Mouse (Mus musculus) liver, adult (tissue): ENCODE data around the gene Gbx2.

Source experiments
- GATA4 ChIP-seq: IDR thresholded peaks from 2 replicates; pipeline ENCODE4 v1.6.1; 2014; ENCODE audit warnings: mild to moderate bottlenecking, low read length; ENCODE audit not compliant: insufficient replicate concordance

The Gbx2 gene

DNA sequence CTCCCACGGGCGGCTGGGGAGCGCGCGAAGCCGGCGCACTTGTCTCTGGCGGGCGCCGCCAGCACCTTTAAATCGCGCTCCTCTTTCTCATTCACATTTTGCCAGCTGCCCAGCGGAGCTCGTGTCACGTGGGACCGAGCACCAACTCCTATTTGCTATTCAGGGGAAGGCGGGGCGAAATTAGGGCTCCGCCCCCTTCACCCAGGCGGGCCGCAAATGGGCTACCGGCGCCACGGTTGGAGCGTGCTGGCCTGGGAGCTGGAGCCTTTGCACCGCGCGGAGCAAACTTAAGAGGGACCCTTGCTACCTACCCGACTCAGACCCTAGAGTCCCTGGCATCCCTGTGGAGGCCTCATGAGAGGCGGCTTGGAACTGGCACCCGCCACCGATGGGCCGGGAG lies at the start of gene Gbx2:
Gene Gbx2 (minus strand): TSS at position 60 of the 400 bp plus-strand sequence.
- TF ChIP-seq GATA4: no peak

DNA sequence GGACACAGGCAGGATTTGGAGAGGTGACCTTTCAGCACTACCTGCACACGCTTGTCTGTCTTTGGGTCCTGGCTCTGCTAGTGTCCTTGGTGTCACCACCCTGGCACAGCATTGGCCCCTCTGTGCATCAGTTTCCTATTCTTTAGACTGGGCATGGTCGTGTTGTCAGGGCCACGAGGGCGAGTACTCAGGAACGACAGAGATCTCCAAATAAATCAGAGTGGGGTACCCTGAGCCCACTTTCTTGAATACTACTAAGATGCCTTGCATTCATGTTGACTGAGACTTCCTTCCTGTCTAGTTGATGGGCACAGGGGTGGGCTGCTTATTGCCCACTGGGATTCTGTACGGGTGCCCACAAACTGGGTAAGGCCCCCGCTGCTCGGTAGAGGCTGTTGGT lies 46.3 kb upstream of the Gbx2 start:
- no peak for TF ChIP-seq GATA4

DNA sequence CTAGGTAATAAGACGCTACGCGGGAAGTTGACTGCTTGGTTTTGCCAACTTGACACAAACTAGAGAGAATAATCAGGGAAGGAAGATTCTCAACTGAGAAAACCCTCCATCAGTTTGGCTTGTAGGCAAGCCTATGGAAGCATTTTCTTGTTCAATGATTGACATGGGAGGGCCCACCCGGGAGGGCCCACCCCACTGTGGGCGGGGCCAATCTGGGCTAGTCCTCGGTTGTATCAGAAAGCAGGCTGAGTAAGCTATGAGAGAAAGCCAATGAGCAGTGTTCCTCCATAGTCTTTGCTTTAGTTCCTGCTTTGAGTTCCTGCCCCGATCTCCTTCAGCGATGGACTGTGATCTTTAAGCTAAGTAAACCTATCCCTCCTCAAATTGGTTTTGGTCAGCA lies 45.4 kb upstream of the Gbx2 start:
- TF ChIP-seq GATA4: no peak

DNA sequence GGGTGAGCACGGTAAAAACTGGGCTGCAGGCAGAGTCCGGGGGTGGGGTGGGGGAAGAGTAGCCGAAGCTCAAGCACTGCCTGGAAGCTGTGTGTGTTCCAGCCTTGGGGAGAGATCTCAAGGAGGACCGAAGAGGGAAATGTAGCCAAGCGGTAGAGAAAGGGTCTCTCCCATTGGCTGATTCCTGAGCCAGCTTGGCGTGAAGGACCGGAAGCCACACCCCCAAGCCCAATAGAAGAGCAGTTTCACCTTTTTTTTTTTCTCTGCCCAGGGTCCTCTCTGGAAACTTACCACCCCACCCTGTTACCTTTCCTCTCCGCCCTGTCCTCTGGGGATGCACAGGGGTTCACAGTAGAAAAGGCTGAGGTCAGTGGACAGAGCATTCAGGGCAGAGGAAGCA lies 43.6 kb upstream of the Gbx2 start:
- TF ChIP-seq GATA4: no peak

DNA sequence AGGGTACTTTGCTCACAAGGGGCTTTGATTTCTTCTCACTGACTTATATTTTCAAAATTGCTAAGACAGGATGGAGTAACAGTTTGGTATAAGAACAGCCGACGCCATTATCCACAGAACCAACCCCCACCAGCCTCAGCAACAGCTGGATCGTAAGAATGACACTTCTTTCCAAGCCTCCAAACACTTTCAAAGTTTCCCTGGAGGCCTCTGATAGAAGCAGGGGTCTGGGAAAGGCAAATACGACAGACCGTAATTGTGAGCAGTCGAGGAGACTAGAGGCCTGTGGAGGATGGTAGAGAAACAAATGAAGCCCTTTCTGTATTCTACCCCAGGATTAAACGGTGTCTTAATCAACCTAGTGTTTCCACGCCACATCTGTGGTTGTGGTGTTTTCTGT lies 40.9 kb upstream of the Gbx2 start:
- no peak for TF ChIP-seq GATA4

DNA sequence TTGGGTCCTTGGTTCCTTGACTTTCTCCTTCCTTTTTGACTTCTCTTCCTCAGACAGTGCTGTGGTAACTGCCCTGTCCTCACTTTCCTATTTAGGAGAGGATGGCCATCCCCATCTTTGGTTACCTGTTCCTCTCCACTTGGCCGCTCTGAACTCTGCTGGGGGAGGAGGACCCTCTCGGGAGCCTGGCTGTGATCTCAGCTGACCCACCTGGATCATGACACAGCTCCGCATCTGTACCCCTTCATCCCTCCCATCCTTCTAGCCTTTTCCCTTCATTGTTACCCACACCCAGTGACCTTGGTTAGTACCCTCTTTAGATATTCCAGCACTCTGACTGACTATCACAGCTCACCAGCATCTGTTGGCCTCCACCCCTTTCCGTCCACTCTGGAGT lies 38.7 kb upstream of the Gbx2 start:
- no peak for TF ChIP-seq GATA4

DNA sequence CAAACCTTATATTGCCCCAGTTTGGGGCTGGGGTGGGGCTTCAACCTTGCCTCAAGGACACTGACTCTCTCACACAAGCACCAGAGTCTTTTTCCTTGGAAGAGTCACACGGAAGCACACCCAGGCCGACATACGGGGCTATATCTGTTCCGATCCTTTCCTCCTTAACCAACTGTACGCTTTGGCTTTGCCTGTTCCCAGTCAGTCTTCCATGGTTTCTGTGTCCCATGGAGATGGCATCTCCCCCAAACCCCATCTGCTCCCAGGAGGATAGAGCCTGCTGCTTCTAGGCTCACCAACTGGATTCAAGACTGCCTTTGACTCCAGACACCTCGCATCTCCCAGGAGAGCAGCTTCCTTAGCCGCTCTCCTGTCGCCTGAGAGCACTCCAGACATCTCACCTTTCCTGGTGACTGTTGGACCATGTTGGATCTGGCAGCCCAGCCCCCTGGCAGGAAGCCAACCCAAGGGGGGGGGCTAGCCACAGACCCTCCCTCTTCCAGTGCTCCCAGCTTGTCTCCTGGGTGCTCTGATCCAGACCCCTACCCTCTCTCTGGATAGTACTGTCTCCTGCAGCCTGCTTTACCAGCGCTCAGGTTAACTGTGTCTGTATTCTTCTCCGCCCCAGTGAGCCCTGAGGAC lies 38.2 kb upstream of the Gbx2 start:
- no peak for TF ChIP-seq GATA4

DNA sequence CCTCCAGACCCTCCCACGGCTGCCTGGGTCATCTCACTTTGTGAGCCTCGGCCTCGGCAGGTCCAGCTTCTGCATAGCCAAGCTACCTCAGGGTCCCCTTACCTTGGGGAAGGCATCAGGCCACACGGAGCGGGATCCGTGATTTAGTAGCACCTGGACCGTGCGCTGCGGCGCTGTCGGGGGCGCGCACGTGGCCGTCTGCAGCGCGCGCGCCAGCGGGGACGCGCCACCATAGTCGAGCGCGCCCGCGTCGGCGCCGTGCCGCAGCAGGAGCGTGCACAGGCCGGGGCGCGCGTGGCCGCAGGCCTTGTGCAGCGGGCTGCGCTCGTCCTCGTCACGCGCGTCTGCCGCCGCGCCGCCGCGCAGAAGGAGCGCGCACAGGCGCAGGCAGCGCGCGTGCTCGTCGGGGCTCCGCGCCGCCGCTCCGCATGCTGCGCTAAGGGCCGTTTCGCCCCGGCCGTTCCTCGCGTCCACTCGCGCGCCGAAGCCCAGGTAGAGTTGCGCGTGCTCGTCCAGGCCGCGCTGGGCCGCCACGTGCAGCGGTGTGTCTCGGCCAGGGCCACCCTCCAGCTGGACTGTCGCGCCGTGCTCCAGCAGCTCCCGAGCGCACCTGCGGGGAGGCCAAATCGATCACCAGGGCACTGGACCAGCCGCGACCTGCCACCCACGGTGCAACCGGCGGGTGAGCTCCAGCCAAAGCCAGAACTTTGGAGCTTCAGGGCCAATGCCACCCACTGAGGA lies 37.3 kb upstream of the Gbx2 start:
- TF ChIP-seq GATA4: no peak

DNA sequence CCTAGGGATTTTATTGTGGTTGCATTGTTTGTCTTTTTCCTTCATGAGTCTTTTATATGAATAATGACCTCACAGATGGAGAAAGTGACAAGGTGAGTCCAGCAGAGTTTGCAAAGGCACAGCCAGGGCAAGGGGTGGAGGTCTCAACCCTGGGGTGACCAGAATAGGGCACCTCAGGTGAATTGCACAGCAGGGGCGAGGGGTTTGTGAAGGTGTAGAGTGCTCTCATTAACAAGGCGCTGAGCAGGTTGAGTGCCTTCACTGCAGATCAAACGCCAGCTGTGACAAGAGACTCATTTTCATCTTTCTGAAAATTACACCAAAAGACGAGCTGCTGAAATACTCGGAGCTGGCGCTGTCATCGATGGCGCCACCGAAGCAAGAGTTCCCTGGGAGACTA lies 36.6 kb upstream of the Gbx2 start:
- no peak for TF ChIP-seq GATA4

DNA sequence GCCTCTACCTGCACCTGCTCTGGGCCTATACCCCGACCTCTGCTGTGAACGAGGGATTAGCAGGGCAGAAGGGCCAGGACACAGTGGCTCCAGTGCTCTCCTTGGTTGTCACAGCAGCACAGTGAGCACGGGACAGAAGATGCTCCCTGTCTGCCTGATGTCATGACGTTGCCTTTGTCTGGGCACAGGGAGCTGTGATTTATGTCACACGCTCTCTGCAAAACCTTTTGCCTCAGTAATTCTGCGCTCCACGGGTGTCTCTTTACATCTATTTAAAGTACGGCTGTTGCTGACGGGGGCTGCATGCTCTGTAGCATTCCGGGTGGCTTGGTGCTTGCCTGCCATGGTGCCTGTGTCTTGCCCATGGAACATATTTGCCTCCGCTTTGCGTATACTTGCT lies 33.4 kb upstream of the Gbx2 start:
- TF ChIP-seq GATA4: no peak

DNA sequence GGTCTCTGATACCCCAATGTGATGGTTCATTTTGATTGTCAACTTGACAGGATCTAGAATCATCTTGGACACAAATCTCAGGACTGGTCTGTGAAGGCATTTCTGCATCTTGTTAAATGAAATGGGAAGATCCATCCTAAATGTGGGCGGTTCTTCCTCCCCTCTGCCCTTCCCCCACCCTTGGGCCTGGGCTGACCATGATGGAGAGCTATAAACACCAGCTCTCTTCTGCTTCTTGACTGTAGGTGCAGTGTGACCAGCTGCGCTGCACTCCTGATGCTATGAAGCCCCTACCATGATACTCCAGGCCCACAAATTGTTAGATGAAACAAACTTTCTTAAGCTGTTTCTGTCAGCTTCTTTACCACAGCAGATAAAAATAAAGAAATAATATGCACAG lies 32.3 kb upstream of the Gbx2 start:
- TF ChIP-seq GATA4: no peak

DNA sequence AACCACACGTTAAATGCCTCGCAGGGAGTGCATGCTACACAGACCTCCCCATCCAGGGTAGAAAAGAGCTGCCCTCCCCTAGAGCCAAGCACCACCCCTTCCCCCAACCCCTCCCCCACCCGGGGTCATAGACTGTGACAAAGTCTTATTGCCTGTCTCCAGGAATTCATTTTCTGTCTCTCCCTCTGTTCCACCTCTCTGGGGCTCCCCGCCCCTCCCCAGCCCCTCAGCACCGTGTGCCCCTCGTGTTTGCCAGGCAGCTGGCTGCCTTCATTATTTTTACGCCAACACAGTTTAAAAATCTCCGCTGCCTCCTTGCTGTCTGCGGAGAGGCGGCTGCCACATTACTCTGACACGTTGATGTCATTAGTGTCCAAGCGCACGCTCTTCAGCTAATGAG lies 31.1 kb upstream of the Gbx2 start:
- TF ChIP-seq GATA4: no peak

DNA sequence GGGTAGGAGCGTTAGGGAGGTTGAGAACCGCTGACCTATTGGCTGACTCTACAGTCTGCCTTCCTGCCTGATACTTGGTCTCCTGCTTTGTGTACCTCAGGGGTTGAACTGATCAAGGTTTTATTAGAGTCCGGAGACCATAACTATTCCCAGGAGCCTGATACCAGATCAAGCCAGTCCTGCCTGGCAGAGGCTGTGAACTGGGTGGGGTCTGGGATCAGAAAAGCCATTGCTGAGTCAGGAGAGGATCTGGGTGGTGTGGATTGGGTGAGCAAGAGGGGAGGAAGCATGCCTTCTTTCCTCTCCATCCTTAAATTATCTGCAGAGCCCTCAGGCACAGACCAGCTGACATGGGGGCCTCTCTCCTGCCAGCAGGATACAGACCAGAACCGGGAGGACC lies 28.4 kb upstream of the Gbx2 start:
- TF ChIP-seq GATA4: no peak

DNA sequence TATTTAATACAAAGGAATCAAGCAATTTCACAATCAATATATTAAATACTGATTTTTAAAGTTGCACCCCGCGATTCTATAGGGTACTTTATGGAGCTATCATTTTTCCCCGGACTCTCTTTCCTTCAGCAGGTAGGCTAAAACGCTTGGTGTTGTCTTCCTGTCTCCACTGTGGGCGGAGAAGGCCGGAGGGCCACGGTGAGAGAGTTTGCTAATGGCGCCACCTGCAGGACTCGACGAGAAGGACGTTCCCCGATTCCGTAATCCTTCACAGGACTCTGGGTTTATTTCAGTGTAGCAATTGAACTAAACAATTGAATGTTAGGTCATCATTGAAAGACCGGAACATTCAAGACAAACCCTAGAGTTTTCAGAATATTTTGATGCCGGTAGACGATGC lies 12.2 kb upstream of the Gbx2 start:
- no peak for TF ChIP-seq GATA4

DNA sequence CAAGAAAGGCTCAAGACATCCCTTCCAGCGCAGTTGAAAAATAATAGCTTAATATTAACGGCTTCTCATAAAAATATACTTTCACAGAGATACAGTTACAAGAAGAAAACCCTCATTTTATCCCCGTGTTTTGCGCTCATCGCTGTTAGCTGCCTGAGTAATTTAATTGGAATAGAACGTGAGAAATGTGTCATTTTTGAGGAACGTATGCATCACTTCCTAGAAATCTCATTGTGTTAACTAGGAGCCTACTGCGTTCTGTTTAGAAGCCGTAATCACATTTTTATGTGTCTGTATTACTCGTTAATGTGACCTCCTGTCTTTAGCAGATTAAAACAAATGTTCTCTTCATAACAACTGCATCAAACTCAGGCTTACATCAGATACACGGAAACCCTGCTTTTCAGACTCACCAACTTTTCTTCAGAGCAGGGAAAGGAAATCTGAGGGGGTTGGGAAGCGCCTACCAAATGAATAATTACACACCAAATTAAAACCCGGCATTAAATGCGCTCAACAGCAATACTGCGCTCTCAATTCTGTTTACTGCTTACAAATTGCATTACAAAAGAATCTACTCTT lies 11.5 kb upstream of the Gbx2 start:
- no peak for TF ChIP-seq GATA4

DNA sequence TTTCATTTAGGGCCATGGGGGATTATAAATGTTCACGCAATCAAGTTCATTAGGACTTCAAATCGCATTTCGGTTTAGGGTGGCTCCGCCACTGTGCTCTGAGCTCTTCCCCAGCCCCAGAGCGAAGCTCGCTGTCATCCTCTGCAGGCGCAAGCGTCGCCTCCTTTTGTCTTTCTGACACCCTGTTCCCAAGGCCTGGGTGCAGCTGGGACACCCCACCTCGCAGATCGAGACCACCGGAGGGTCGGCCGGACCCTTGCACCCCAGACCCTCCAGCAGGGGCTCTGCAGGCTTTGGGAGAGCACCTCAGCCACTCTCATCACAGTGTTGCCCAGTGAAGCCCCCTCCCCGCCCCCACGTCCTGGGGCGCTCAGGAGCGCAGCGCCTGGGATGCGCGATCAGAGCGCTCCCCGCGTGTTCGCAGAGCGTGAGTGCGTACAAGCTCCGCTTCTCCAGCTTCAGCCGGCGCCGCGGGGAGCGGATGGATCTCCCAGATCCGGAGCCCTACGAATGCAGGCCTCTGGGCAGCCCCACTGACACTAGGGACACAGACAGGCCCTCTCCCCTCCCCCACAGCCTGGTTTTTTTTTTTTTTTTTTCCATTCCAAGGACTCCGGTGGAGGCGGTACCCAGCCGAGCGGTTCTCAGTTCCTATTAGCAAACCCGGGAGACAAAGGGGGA lies 10.9 kb upstream of the Gbx2 start:
- TF ChIP-seq GATA4: no peak
